Mouse (Mus musculus) intestine, embryonic 15.5 days (tissue): Measurements from ENCODE around the gene Igsf11. TPM values are rescaled to one million over a fixed set of nuclear protein-coding genes. Genes with fewer than 3 reads are reported as not detected.

ENCODE experiments used
- ATAC-seq: fragments of 200-750 bp; cut with Nextera tagmentation; 2 replicates; pipeline ENCODE4 v1.8.0; 2017; ENCODE audit warnings: moderate TSS enrichment, moderate library complexity
- H3K27ac ChIP-seq: fragments of 300-500 bp; sonication (generic); 2 replicates; pipeline ENCODE4 v1.5.1; 2015; ENCODE audit warnings: mild to moderate bottlenecking, inconsistent platforms
- H3K27me3 ChIP-seq: fragments of 300-500 bp; sonication (generic); replicated peaks from 2 replicates; pipeline ENCODE4 v1.6.1; 2015; ENCODE audit warnings: inconsistent platforms
- H3K36me3 ChIP-seq: fragments of 300-500 bp; sonication (generic); 2 replicates; pipeline ENCODE4 v1.6.1; 2015; ENCODE audit warnings: inconsistent platforms
- H3K4me1 ChIP-seq: fragments of 300-500 bp; sonication (generic); replicated peaks from 2 replicates; pipeline ENCODE4 v1.6.1; 2015; ENCODE audit warnings: inconsistent platforms
- H3K4me2 ChIP-seq: fragments of 300-500 bp; sonication (generic); replicated peaks from 2 replicates; pipeline ENCODE4 v1.6.1; 2015; ENCODE audit warnings: mild to moderate bottlenecking, inconsistent platforms
- H3K4me3 ChIP-seq: fragments of 300-500 bp; sonication (generic); replicated peaks from 2 replicates; pipeline ENCODE4 v1.5.1; 2015; ENCODE audit warnings: inconsistent platforms
- H3K9ac ChIP-seq: fragments of 300-500 bp; sonication (generic); 2 replicates; pipeline ENCODE4 v1.6.1; 2015; ENCODE audit warnings: inconsistent platforms
- H3K9me3 ChIP-seq: fragments of 300-500 bp; sonication (generic); 2 replicates; pipeline ENCODE4 v1.6.1; 2016; ENCODE audit warnings: inconsistent platforms
- WGBS: fragments of 180-500 bp; shearing (Covaris S2); methylation state at CpG from one replicate; pipeline ENCODE4 v1.1.7; 2015; 5-methylcytosine and 5-hydroxymethylcytosine counted together
- polyA plus RNA-seq: library from polyadenylated mRNA; unstranded; fragments of >200 nt; fragmentation: Nextera tagmentation; extraction: Ambion mirVana; gene quantifications from 2 replicates; pipeline ENCODE4 v1.2.1, GENCODE M21; 2015

Igsf11 gene
- polyA plus RNA-seq, 1 experiment from 2014 or later: 1.7 TPM

GRCm38 (mm10) chr16:39062596-39062995, 170.1 kb downstream of the Igsf11 start:
- Histone ChIP-seq H3K27me3 (no peaks in the 10 kb centered on the region), H3K4me2 (no peak overlapping the region), H3K4me3 (no peak overlapping the region), H3K36me3 (no peaks in the 10 kb centered on the region), H3K27ac (no peak overlapping the region), H3K9me3 (no peaks in the 10 kb centered on the region), H3K9ac (no peak overlapping the region), H3K4me1 (no peaks in the 10 kb centered on the region)
- no peak for ATAC-seq
- 32% methylated on average over 5 of the region's 5 CpGs for WGBS

GRCm38 (mm10) chr16:39065576-39065975, 173.1 kb downstream of the Igsf11 start:
- H3K4me3 ChIP-seq: no peak overlapping the region
- H3K36me3 ChIP-seq: no peaks in the 10 kb centered on the region
- no peaks in the 10 kb centered on the region for H3K27me3 ChIP-seq
- ATAC-seq: no peak
- WGBS: 34% methylated on average over 5 of the region's 5 CpGs
- H3K27ac ChIP-seq: no peak overlapping the region
- H3K4me1 ChIP-seq: no peaks in the 10 kb centered on the region
- H3K9me3 ChIP-seq: no peaks in the 10 kb centered on the region
- no peak overlapping the region for H3K4me2 ChIP-seq
- no peak overlapping the region for H3K9ac ChIP-seq

- Histone ChIP-seq H3K4me2 (no peak overlapping the region), H3K9me3 (no peaks in the 10 kb centered on the region), H3K4me1 (no peaks in the 10 kb centered on the region), H3K27me3 (no peaks in the 10 kb centered on the region), H3K36me3 (no peaks in the 10 kb centered on the region), H3K4me3 (no peak overlapping the region), H3K27ac (no peak overlapping the region), H3K9ac (no peak overlapping the region)
- WGBS: 63% methylated on average over 3 of the region's 3 CpGs
- ATAC-seq: no peak
These were observed 179.0 kb downstream of the Igsf11 start for GRCm38 (mm10) chr16:39071431-39071830.

Other genes starting within 250 kb of the Igsf11 start
- 6.8 and 7.6 TPM in 2 replicates for gene Arhgap31, start 179.4 kb upstream of the Igsf11 start, polyA plus RNA-seq
- 21.5 and 22.1 TPM in 2 replicates for gene B4galt4, start 150.4 kb upstream of the Igsf11 start, polyA plus RNA-seq
- 14.4 and 16.8 TPM in 2 replicates for gene Upk1b, start 92.3 kb upstream of the Igsf11 start, polyA plus RNA-seq
- not detected in 2 replicates for gene 4930435E12Rik, start 63.9 kb upstream of the Igsf11 start, polyA plus RNA-seq